Comparison of ENCODE assay signal across 9 mouse cellular contexts in the genomic region with DNA sequence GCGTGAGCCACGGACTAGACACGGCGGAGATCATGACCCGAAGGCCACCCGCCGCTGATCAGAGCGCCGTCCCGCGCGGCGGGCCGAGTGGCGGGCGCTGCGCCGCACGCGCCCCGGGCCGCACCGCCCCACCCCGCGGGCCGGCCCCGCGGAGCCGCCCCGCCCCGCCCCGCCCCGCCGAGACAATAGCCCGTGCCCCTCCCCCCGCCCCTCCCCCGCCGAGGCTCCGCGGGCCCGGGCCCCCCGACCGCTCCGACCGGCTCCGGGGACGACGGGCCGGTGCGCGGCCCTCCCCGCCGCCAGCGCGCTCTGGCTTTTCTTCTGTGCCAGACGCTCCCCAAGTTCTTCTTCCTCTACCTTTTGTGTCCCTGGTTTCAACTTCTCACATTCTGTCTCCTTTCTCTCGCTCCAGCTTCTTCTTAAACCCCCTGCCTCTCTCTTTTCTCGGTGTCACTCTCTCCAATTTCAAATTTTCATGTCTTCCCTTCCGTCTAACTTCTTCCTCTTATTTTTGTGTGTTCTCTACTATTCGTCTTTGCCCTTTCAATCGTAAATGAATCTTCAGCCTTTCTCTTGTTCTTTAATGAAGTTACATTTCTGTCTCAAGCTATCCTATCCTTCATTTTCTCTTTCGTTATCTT. TPM values are rescaled to one million over a fixed set of nuclear protein-coding genes. Genes with fewer than 3 reads are reported as not detected.
DNase-seq lines count a peak whose midpoint lies in the region; ATAC-seq lines count a peak whose summit lies in the region.
"Had no signal": no experiment of that assay in that cellular context is flagged by ENCODE, and none has a peak within 500 bp of the region (broad histone marks: within the 10 kb centered on the region; RNA-seq: fewer than 3 reads in every experiment).

No protein-coding gene starts in this region.

- DNase-seq in heart, postnatal 14 days, result no peak
- peak; percentile 50 for DNase-seq in R1 (ENCODE audit: low read depth, low spot score)
- DNase-seq in hindbrain, embryonic 11.5 days (ENCODE audit: low spot score), result peak; percentile 52
- DNase-seq in midbrain, embryonic 11.5 days (ENCODE audit: low spot score, missing footprints), result peak; percentile 90
- DNase-seq in gastrocnemius, postnatal 10 days, result no peak
- no peak for DNase-seq in left cerebral cortex, adult 11 months (ENCODE audit: low spot score)
- DNase-seq in adrenal gland, adult 2 months, result no peak
- DNase-seq: cerebellum, adult 8-10 months had no signal

- H3K27me3 ChIP-seq in heart, embryonic 12.5 days (replicated peaks), result peaks cover 97% of the 10 kb centered on the region
- peaks cover 97% of the 10 kb centered on the region for H3K27me3 ChIP-seq in hindbrain, embryonic 11.5 days (ENCODE audit: control insufficient read depth, insufficient read depth, low read length)
- H3K27me3 ChIP-seq in midbrain, embryonic 11.5 days (ENCODE audit: control insufficient read depth, insufficient read depth, low read length), result peaks cover 100% of the 10 kb centered on the region

- no peaks in the 10 kb centered on the region for H3K36me3 ChIP-seq in heart, embryonic 12.5 days
- H3K36me3 ChIP-seq in hindbrain, embryonic 11.5 days (ENCODE audit: control insufficient read depth, insufficient read depth, low read length), result no peaks in the 10 kb centered on the region
- no peaks in the 10 kb centered on the region for H3K36me3 ChIP-seq in midbrain, embryonic 11.5 days (ENCODE audit: control insufficient read depth, insufficient read depth, low read length)

- peaks cover 57% of the 10 kb centered on the region for H3K4me1 ChIP-seq in heart, embryonic 12.5 days (replicated peaks)
- peaks cover 19% of the 10 kb centered on the region for H3K4me1 ChIP-seq in hindbrain, embryonic 11.5 days (replicated peaks; ENCODE audit: control insufficient read depth, insufficient read depth, low read length)
- H3K4me1 ChIP-seq in midbrain, embryonic 11.5 days (ENCODE audit: control insufficient read depth, insufficient read depth, low read length), result peaks cover 31% of the 10 kb centered on the region

- no peak for ATAC-seq in heart, embryonic 12.5 days (ENCODE audit: insufficient number of reproducible peaks, low FRiP score)
- no peak for ATAC-seq in hindbrain, embryonic 11.5 days (ENCODE audit: low FRiP score)
- no peak; the same call in 1 of the 2 replicates for ATAC-seq in midbrain, embryonic 11.5 days (ENCODE audit: low FRiP score)

- H3K27ac ChIP-seq in heart, embryonic 12.5 days (ENCODE audit: poor library complexity, severe bottlenecking), result no peak overlapping the region
- no peak overlapping the region for H3K27ac ChIP-seq in hindbrain, embryonic 11.5 days (ENCODE audit: low read depth, low read length)
- no peak overlapping the region for H3K27ac ChIP-seq in midbrain, embryonic 11.5 days (ENCODE audit: low read depth, low read length)

- H3K9me3 ChIP-seq in heart, embryonic 12.5 days (replicated peaks), result no peaks in the 10 kb centered on the region
- no peaks in the 10 kb centered on the region for H3K9me3 ChIP-seq in hindbrain, embryonic 11.5 days (ENCODE audit: control insufficient read depth, low read length)
- H3K9me3 ChIP-seq in midbrain, embryonic 11.5 days (ENCODE audit: control insufficient read depth, low read length), result no peaks in the 10 kb centered on the region

- intact Hi-C loops in heart, postnatal 14 days (cut with DNase I), result no loop called here

- WGBS in heart, embryonic 12.5 days, result 4% methylated on average over 35 of the region's 62 CpGs
- under 1% methylated on average over 13 of the region's 62 CpGs for WGBS in hindbrain, embryonic 11.5 days
- WGBS in midbrain, embryonic 11.5 days, result 2% methylated on average over 26 of the region's 62 CpGs

- peak overlapping the region; percentile 78 for H3K4me2 ChIP-seq in heart, embryonic 12.5 days
- peak overlapping the region; percentile 77 for H3K4me2 ChIP-seq in hindbrain, embryonic 11.5 days (replicated peaks; ENCODE audit: low read depth, low read length)
- H3K4me2 ChIP-seq in midbrain, embryonic 11.5 days, result peak overlapping the region; percentile 51

- peak overlapping the region; percentile 51 for H3K4me3 ChIP-seq in heart, embryonic 12.5 days
- peak overlapping the region; percentile 44 for H3K4me3 ChIP-seq in hindbrain, embryonic 11.5 days (ENCODE audit: low read depth, low read length)
- H3K4me3 ChIP-seq in midbrain, embryonic 11.5 days (ENCODE audit: low read depth, low read length), result peak overlapping the region; percentile 37

- H3K9ac ChIP-seq in heart, embryonic 12.5 days, result peak overlapping the region; percentile 40
- peak overlapping the region; percentile 54 for H3K9ac ChIP-seq in hindbrain, embryonic 11.5 days (ENCODE audit: low read depth, low read length)
- H3K9ac ChIP-seq in midbrain, embryonic 11.5 days (ENCODE audit: low read length), result no peak overlapping the region

RNA-seq across cellular contexts. Expression of gene Tbx1, which starts 3.4 kb away (rescaled TPM):
- 0.13 and 0.67 TPM in 2 replicates for polyA plus RNA-seq in heart, embryonic 12.5 days (2016; fragmentation: Nextera tagmentation; extraction: Ambion mirVana)
- under 1 TPM; 0.48 to 0.76 TPM for total RNA-seq in heart, postnatal 14 days (2021)
- polyA plus RNA-seq in hindbrain, embryonic 11.5 days (2014; fragmentation: Nextera tagmentation; extraction: Ambion mirVana), result 6.4 and 7.4 TPM in 2 replicates
- 0.63 and 0.87 TPM in 2 replicates for polyA plus RNA-seq in midbrain, embryonic 11.5 days (2014; fragmentation: Nextera tagmentation; extraction: Ambion mirVana)
- 1 to 10 TPM; 2.3 to 5.5 TPM for total RNA-seq in gastrocnemius, postnatal 10 days (2021)
- under 1 TPM in 1 of 2 experiments, not detected in 1; 0.28 TPM for total RNA-seq in adrenal gland, adult 2 months (2021)
- 0.47 and 0.49 TPM in 2 replicates for polyA plus RNA-seq in adrenal gland, adult 2 months (2012; rRNA removed)

RNA-seq across cellular contexts. Expression of gene Gp1bb, which starts 35.2 kb away (rescaled TPM):
- polyA plus RNA-seq in heart, embryonic 12.5 days (2016; fragmentation: Nextera tagmentation; extraction: Ambion mirVana), result 5.5 and 7.9 TPM in 2 replicates
- total RNA-seq in heart, postnatal 14 days (2021), result under 1 TPM in 1 of 2 experiments, not detected in 1; 0.29 TPM
- polyA plus RNA-seq in hindbrain, embryonic 11.5 days (2014; fragmentation: Nextera tagmentation; extraction: Ambion mirVana), result 8.9 and 9.5 TPM in 2 replicates
- 6.4 and 6.5 TPM in 2 replicates for polyA plus RNA-seq in midbrain, embryonic 11.5 days (2014; fragmentation: Nextera tagmentation; extraction: Ambion mirVana)
- not detected for total RNA-seq in gastrocnemius, postnatal 10 days (2021)
- total RNA-seq in adrenal gland, adult 2 months (2021), result not detected
- polyA plus RNA-seq in adrenal gland, adult 2 months (2012; rRNA removed), result 2.1 and 4.0 TPM in 2 replicates

RNA-seq across cellular contexts. Expression of gene Gm49601, which starts 39.2 kb away (rescaled TPM):
- polyA plus RNA-seq in heart, embryonic 12.5 days (2016; fragmentation: Nextera tagmentation; extraction: Ambion mirVana), result 1.2 and 1.8 TPM in 2 replicates
- total RNA-seq in heart, postnatal 14 days (2021), result 1 to 10 TPM; 2.8 to 4.0 TPM
- 3.9 and 6.0 TPM in 2 replicates for polyA plus RNA-seq in hindbrain, embryonic 11.5 days (2014; fragmentation: Nextera tagmentation; extraction: Ambion mirVana)
- polyA plus RNA-seq in midbrain, embryonic 11.5 days (2014; fragmentation: Nextera tagmentation; extraction: Ambion mirVana), result 1.7 and 3.3 TPM in 2 replicates
- total RNA-seq in gastrocnemius, postnatal 10 days (2021), result 1 to 10 TPM; 1.6 to 3.6 TPM
- total RNA-seq in adrenal gland, adult 2 months (2021), result 1 to 10 TPM; 2.4 to 3.6 TPM
- 3.7 and 4.0 TPM in 2 replicates for polyA plus RNA-seq in adrenal gland, adult 2 months (2012; rRNA removed)

RNA-seq across cellular contexts. Expression of gene Sept5, which starts 42.7 kb away (rescaled TPM):
- 6.3 and 6.5 TPM in 2 replicates for polyA plus RNA-seq in heart, embryonic 12.5 days (2016; fragmentation: Nextera tagmentation; extraction: Ambion mirVana)
- 1 to 10 TPM; 6.7 to 7.6 TPM for total RNA-seq in heart, postnatal 14 days (2021)
- 63.4 and 64.4 TPM in 2 replicates for polyA plus RNA-seq in hindbrain, embryonic 11.5 days (2014; fragmentation: Nextera tagmentation; extraction: Ambion mirVana)
- 40.7 and 52.0 TPM in 2 replicates for polyA plus RNA-seq in midbrain, embryonic 11.5 days (2014; fragmentation: Nextera tagmentation; extraction: Ambion mirVana)
- 10 to 100 TPM in 1 of 2 experiments, 1 to 10 TPM in 1; 7.9 to 15.7 TPM for total RNA-seq in gastrocnemius, postnatal 10 days (2021)
- 10 to 100 TPM; 12.6 to 12.9 TPM for total RNA-seq in adrenal gland, adult 2 months (2021)
- 8.0 and 9.1 TPM in 2 replicates for polyA plus RNA-seq in adrenal gland, adult 2 months (2012; rRNA removed)

Comparison
In these comparisons a context has a peak if more than half of its experiments do, and no peak if none do; other contexts are left out.
1. DNase-seq: peak in R1 (single experiment), hindbrain, embryonic 11.5 days (single experiment) and midbrain, embryonic 11.5 days (single experiment); none in heart, postnatal 14 days (0 of 2), gastrocnemius, postnatal 10 days (single experiment), left cerebral cortex, adult 11 months (single experiment) and adrenal gland, adult 2 months (single experiment).
2. Peak in every context shown above with its lines, with median percentiles within 50 percentile points of each other: H3K4me2 ChIP-seq and H3K4me3 ChIP-seq.